Comparison of ENCODE assay signal across 24 mouse cellular contexts in genomic region chr5:107224820-107225417, GRCm38 (mm10).
DNase-seq lines count a peak whose midpoint lies in the region; ATAC-seq and TF ChIP-seq lines count a peak whose summit lies in the region.
"Had no signal": no experiment of that assay in that cellular context is flagged by ENCODE, and none has a peak within 500 bp of the region (broad histone marks: within the 10 kb centered on the region; RNA-seq: fewer than 3 reads in every experiment).

No protein-coding gene starts in this region.

- H3K27ac ChIP-seq in lung, postnatal 0 days (ENCODE audit: low read length) = no peak overlapping the region
- H3K27ac ChIP-seq in midbrain, embryonic 11.5 days (ENCODE audit: low read depth, low read length) = no peak overlapping the region
- no peak overlapping the region for H3K27ac ChIP-seq in thymus, adult 2 months (ENCODE audit: control insufficient read depth, insufficient read depth, low read length)
- H3K27ac ChIP-seq: embryonic facial prominence, embryonic 12.5 days; hindbrain, embryonic 10.5 days; intestine, embryonic 15.5 days; neural tube, embryonic 12.5 days had no signal

- no peak for TF ChIP-seq EP300 in lung, postnatal 0 days (IDR thresholded peaks at IDR 0.05)

- H3K36me3 ChIP-seq in lung, postnatal 0 days (ENCODE audit: insufficient read depth, low read length) = no peaks in the 10 kb centered on the region
- no peaks in the 10 kb centered on the region for H3K36me3 ChIP-seq in midbrain, embryonic 11.5 days (ENCODE audit: control insufficient read depth, insufficient read depth, low read length)
- no peaks in the 10 kb centered on the region for H3K36me3 ChIP-seq in thymus, adult 2 months (ENCODE audit: control insufficient read depth, insufficient read depth, low read length)
- H3K36me3 ChIP-seq: embryonic facial prominence, embryonic 12.5 days; hindbrain, embryonic 10.5 days; intestine, embryonic 15.5 days; liver, embryonic 15.5 days; neural tube, embryonic 12.5 days had no signal

- no peaks in the 10 kb centered on the region for H3K27me3 ChIP-seq in lung, postnatal 0 days (replicated peaks; ENCODE audit: insufficient read depth, low read length)
- no peaks in the 10 kb centered on the region for H3K27me3 ChIP-seq in midbrain, embryonic 11.5 days (ENCODE audit: control insufficient read depth, insufficient read depth, low read length)
- no peaks in the 10 kb centered on the region for H3K27me3 ChIP-seq in thymus, adult 2 months (ENCODE audit: control insufficient read depth, insufficient read depth, low read length)
- H3K27me3 ChIP-seq: embryonic facial prominence, embryonic 12.5 days; intestine, embryonic 15.5 days; liver, embryonic 15.5 days; neural tube, embryonic 12.5 days; Patski had no signal

- no peak for TF ChIP-seq CTCF in lung, postnatal 0 days (IDR thresholded peaks at IDR 0.05)
- TF ChIP-seq CTCF in lung, adult 2 months (IDR thresholded peaks at IDR 0.05; ENCODE audit: insufficient read depth, low read length) = no peak
- no peak for TF ChIP-seq CTCF in thymus, adult 2 months (IDR thresholded peaks at IDR 0.05; ENCODE audit: borderline replicate concordance, control insufficient read depth, extremely low read depth, insufficient read depth, low read length, poor library complexity)

- no peak overlapping the region for H3K9ac ChIP-seq in lung, postnatal 0 days (replicated peaks; ENCODE audit: low read depth)
- H3K9ac ChIP-seq in midbrain, embryonic 11.5 days (ENCODE audit: low read length) = no peak overlapping the region
- H3K9ac ChIP-seq: embryonic facial prominence, embryonic 12.5 days; intestine, embryonic 15.5 days; liver, embryonic 15.5 days; neural tube, embryonic 12.5 days had no signal

- no peak for DNase-seq in lung, postnatal 0 days (ENCODE audit: low spot score)
- no peak for DNase-seq in lung, adult 2 months
- peak; percentile 88 for DNase-seq in MEL-GATA-1-ER (ENCODE audit: extremely low read depth, low read depth)
- DNase-seq in midbrain, embryonic 11.5 days (ENCODE audit: low spot score, missing footprints) = no peak
- no peak for DNase-seq in thymus, adult 2 months
- no peak for DNase-seq in urinary bladder, adult 2 months (ENCODE audit: low spot score)
- DNase-seq: cerebellum, adult 11 months; cerebellum, postnatal 10 days; gastrocnemius, postnatal 25 days; kidney, adult 9 months; kidney, postnatal 14 days; lung, postnatal 10 days; midbrain, embryonic 14.5 days; retina, postnatal 1 day; thymus, adult 18-20 months; thymus, postnatal 4 days had no signal

- peak; percentile 37; the same call in 1 of the 2 replicates for ATAC-seq in lung, postnatal 0 days
- peak; percentile 76 for ATAC-seq in megakaryocyte, adult 5-6 weeks (ENCODE audit: poor library complexity, severe bottlenecking)
- no peak for ATAC-seq in midbrain, embryonic 11.5 days (ENCODE audit: low FRiP score)
- ATAC-seq: hindbrain, embryonic 16.5 days; intestine, embryonic 15.5 days; Patski had no signal

- H3K4me1 ChIP-seq in lung, postnatal 0 days (ENCODE audit: insufficient read depth, low read depth, low read length) = peaks cover 6% of the 10 kb centered on the region; the same call in 1 of the 2 replicates
- H3K4me1 ChIP-seq in lung, adult 2 months (ENCODE audit: control insufficient read depth, insufficient read depth, low read length) = peaks cover 30% of the 10 kb centered on the region
- H3K4me1 ChIP-seq in midbrain, embryonic 11.5 days (ENCODE audit: control insufficient read depth, insufficient read depth, low read length) = no peaks in the 10 kb centered on the region
- peaks cover 11% of the 10 kb centered on the region for H3K4me1 ChIP-seq in thymus, adult 2 months (replicated peaks; ENCODE audit: control insufficient read depth, insufficient read depth, low read length)

- no peak for TF ChIP-seq POLR2A in lung, adult 2 months (IDR thresholded peaks at IDR 0.05; ENCODE audit: borderline replicate concordance, extremely low read depth, low read depth, low read length)
- no peak for TF ChIP-seq POLR2A in thymus, adult 2 months (IDR thresholded peaks at IDR 0.05; ENCODE audit: control insufficient read depth, extremely low read depth, insufficient read depth, low read length, poor library complexity)

- 74% methylated on average over 7 of the region's 7 CpGs for WGBS in lung, postnatal 0 days
- 63% methylated on average over 7 of the region's 7 CpGs for WGBS in lung, adult 2 months
- WGBS in midbrain, embryonic 11.5 days = 85% methylated on average over 7 of the region's 7 CpGs
- 43% methylated on average over 7 of the region's 7 CpGs for WGBS in thymus, adult 2 months

- H3K9me3 ChIP-seq in lung, postnatal 0 days (ENCODE audit: low read length) = no peaks in the 10 kb centered on the region
- no peaks in the 10 kb centered on the region for H3K9me3 ChIP-seq in midbrain, embryonic 11.5 days (ENCODE audit: control insufficient read depth, low read length)
- H3K9me3 ChIP-seq: embryonic facial prominence, embryonic 12.5 days; hindbrain, embryonic 10.5 days; intestine, embryonic 15.5 days; liver, embryonic 15.5 days; neural tube, embryonic 12.5 days had no signal

- no peak overlapping the region for H3K4me3 ChIP-seq in lung, postnatal 0 days (ENCODE audit: low read depth, low read length)
- no peak overlapping the region for H3K4me3 ChIP-seq in lung, adult 2 months (replicated peaks; ENCODE audit: extremely low read depth, low read depth, low read length)
- H3K4me3 ChIP-seq in midbrain, embryonic 11.5 days (ENCODE audit: low read depth, low read length) = no peak overlapping the region
- H3K4me3 ChIP-seq in thymus, adult 2 months (ENCODE audit: control insufficient read depth, insufficient read depth, low read length) = no peak overlapping the region
- H3K4me3 ChIP-seq: embryonic facial prominence, embryonic 12.5 days; hindbrain, embryonic 10.5 days; intestine, embryonic 15.5 days; liver, embryonic 15.5 days; neural tube, embryonic 12.5 days had no signal

- H3K4me2 ChIP-seq in lung, postnatal 0 days (replicated peaks; ENCODE audit: low read depth, low read length) = no peak overlapping the region
- no peak overlapping the region for H3K4me2 ChIP-seq in midbrain, embryonic 11.5 days
- H3K4me2 ChIP-seq: embryonic facial prominence, embryonic 12.5 days; intestine, embryonic 15.5 days; neural tube, embryonic 12.5 days had no signal
